Mouse (Mus musculus) right cerebral cortex, postnatal 36 days (tissue): ENCODE measurements at regions not wholly inside any gene's neighbourhood (a gene's known extent, or its start where the extent isn't known, plus 50 kb on each side); places are given as distances from the start of the nearest gene placed in this dataset.
"Not testable (repeated sequence)": the region's sequence is repeated elsewhere in the genome, so short reads cannot be mapped to it uniquely, and the experiment has no call there.

Experiments
- DNase-seq, 2 experiments: peaks; one replicate each; pipeline ENCODE4 v3.0.0; 2022; ENCODE audit warnings: low spot score in 2 of 2, mixed read lengths in 1 of 2

DNA sequence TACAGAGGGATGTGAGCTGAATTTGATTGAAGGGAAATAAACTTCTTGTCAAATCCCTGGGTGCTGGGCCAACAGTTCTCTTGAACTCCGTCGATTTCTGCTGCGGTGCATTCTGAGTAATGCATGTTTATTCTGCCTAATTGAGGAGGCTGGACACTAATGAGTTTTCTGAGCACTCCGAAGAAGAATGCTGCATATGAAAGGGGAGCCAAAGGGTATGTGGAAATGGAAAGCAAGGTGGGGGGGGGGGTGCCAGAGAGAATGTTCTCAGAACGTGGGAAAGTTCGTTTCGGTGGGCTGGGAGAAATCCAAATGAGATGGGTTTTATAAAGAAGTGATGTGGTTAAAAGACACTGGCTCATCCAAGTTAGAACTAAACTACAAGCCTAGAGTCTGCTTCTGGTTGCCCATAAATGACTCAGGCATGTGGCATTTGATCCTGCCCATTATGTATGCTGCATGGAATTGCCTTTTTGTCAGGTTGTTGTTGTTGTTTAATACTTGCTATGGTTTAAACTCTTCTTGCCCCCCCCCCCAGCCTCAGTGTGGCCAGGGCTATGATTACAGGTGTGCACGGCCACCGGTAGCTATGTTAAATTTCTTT lies 455.7 kb upstream of the Smim15 start:
- DNase-seq = no peak

DNA sequence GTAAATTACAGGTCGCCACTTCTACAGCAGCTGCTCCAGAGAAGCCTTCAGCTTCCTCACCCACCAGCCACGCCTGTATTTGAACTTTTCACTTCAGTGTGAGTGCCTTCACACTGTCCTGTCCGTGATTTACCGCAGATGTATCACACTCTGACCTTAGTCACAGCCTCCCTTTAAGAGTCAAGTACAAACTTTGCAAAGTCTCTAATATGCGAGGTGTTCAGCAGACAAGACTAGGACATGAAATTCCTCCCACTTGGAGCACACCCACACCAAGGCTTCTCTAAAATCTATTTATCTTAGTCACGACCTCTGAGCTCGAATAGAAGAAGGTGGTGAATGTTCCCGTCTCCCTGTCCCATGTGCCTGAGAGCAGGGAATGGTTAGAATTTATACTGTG lies 456.6 kb upstream of the Smim15 start:
- DNase-seq = no peak

- DNase-seq = no peak
Measured at GRCm38 (mm10) chr13:107585936-107586335, 458.3 kb upstream of the Smim15 start.

DNA sequence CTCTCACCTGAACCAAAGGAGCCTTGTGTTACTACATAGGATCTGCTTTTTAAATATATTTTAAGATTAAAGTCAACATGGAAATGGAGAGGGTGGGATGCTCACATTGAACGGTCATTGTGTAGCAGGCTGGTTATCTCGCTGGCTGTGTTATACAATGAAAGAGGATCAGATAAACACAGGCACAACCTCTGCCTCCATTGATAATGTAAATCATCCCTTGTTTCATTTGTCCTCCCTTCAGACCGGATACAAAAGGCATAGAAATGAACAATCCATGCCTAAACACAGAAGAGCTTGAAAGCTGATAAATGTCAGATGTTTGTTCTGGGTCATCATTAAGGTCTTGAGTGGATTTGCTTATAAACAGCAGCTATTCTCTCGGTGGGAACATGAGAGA lies 458.9 kb upstream of the Smim15 start:
- no peak for DNase-seq

- DNase-seq = no peak
Measured at GRCm38 (mm10) chr13:107578968-107579367, 465.3 kb upstream of the Smim15 start.

DNA sequence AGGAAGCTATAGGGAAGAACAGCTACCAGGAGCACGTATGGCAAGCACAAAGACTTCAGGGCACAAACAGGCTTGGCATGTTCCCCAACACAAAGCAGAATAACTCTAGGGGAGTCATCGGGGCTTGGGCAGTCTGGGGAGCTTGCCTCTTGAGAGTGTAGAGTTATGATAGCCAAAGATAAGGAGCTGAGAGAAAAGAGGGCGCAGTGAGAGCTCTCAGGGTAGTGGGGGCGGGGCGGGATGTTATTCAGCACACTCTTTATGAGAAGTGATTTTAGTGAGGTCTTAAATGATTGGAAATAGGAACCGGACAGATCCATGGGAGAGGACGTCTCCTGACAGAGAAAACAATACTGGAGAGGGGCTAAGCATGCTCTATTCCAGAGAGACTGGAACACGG lies 466.4 kb upstream of the Smim15 start:
- DNase-seq = no peak

GRCm38 (mm10) chr13:107577272-107577671 lies 467.0 kb upstream of the Smim15 start:
- no peak for DNase-seq

DNA sequence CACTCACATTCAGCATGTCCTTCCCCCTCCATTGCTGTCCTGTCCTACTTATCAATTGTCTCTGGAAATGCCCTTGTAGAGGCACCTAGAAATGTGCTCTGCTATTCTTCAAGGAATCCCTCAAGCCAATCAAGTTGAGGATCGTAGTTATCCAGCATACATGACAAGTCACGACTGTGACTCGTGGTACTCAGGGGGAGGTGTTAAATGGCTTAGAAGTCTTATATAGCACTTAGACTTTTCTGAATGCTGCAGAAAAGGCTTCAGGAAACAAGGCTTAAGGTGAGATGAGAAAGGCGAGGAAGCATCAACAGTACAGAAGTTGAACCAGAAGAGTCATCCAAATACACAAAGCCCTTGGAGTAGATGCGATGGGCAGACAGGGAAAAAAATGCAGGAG lies 467.5 kb upstream of the Smim15 start:
- DNase-seq = no peak

DNA sequence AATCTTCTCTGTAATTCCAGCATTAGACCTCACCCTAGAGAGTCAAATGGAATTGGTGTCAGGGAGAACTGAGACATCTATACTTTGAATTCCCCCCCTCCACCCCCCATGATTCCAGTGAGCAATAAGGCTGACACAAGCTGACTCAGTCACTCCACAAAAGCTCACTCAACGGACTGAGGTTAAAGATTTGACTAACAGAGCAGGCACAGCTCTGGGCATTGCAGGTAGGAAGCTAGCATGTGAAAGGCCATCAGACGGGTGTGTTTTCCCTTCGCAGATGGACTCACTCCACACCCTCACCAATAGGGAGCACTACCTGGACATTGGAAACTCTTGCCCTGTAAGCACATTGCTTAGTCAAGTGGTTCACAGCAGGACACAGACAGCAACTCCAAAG lies 469.2 kb upstream of the Smim15 start:
- no peak for DNase-seq

- DNase-seq = peak; percentile 5 to 36
Measured at GRCm38 (mm10) chr13:107573499-107574355, 470.5 kb upstream of the Smim15 start.

DNA sequence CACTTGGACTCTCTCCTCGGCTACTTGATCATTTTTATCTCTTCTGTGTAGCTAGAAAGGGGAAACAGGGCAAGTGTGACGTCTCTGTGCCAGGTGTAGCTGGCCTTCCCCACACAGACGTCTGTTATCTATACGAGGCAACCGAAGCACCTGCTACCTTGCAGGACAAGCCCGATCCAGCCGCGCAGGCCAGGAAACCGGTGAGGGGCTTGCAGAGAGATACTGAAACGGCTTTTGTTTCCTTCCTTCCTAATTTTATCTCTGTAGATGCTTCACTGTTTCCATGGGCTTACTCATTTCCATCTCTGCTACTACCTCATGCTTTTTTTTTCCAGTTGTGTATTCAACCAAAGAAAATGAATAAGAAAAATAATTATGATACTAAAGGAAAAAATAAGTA lies 472.7 kb upstream of the Smim15 start:
- no peak for DNase-seq

- DNase-seq = no peak
Measured at GRCm38 (mm10) chr13:107569477-107569876, 474.8 kb upstream of the Smim15 start.

DNA sequence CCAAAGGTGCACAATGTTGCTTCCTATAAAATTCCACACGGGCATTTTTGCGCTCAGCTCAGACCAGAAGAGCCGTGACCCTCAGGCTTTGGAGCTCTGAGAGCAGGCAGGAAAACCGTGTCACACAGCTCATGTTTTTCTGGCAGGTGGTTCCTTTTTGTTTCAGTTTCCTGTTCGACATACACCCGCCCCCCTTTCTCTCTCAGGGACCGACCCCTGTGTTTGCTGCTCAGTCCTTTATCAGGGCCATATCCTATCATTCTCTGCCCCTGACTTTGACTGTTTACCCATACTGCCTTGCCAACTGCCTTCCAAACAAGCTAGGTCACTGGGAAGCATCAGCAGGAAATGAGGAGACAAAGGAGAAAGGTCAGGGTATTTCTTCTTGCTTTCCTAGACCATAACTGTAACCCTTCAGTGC lies 475.5 kb upstream of the Smim15 start:
- no peak for DNase-seq

DNA sequence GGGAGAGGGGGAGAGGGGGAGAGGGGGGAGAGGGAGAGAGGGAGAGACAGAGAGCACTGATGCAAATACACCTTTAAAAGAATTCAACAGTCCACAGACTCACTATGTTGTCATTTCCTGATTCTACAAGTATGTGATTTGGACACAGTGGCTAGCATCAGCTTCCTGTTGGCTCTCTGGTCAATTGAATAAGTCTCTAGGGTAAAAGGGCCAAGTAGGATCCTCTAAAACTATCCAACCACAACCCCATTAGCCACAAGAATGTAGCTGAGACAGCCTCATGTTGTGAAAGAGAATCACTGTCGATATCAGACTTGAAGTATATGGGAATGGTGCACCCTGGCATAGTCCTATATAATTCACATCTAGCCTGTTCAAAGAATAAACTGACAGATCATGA lies 481.8 kb upstream of the Smim15 start:
- DNase-seq = no peak

GRCm38 (mm10) chr13:107561529-107561928 lies 482.7 kb upstream of the Smim15 start:
- DNase-seq = no peak

- DNase-seq = no peak
Measured at GRCm38 (mm10) chr13:107555958-107556357, 488.3 kb upstream of the Smim15 start.

- no peak for DNase-seq
Measured at GRCm38 (mm10) chr13:107554091-107554490, 490.2 kb upstream of the Smim15 start.

DNA sequence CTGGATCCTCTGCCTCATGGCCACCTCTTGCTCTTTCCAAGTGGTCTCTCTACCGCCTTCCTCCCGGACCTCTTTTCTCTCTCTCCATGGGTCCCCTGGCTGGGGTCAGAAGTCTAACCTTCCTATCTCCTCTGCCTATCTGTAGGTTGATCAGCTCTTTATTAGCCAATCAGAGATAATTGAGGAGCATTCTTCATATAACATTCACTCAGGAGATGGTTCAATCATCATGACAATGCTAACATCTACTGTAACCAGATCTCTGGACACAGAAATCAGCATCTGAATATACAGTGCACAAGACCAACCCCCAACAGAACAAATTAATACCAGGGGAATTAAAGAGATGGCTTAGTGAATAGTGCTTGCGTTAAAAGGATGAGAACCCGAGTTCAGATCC lies 492.1 kb upstream of the Smim15 start:
- DNase-seq = no peak

GRCm38 (mm10) chr13:107549995-107550394 lies 494.3 kb upstream of the Smim15 start:
- DNase-seq = not testable (repeated sequence)

DNA sequence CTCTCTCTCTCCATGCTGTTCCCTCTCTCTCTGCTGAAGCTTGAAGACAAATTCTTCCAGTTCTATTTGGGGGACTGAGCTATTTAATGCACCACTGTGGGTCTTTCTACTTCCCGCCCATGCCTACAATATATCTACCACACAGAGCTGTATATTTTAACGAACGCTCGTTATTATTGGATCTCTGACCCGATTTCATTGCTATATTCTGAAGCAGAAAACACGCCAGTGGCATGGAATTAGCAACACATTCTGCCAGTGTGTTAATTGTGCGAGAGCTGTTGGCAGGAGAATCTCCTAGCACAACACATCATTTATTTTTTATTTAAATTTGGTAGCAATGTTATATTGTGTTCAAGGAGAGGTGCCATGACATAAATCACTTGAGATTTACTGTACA lies 497.2 kb upstream of the Smim15 start:
- DNase-seq = peak; percentile 20 to 81

DNA sequence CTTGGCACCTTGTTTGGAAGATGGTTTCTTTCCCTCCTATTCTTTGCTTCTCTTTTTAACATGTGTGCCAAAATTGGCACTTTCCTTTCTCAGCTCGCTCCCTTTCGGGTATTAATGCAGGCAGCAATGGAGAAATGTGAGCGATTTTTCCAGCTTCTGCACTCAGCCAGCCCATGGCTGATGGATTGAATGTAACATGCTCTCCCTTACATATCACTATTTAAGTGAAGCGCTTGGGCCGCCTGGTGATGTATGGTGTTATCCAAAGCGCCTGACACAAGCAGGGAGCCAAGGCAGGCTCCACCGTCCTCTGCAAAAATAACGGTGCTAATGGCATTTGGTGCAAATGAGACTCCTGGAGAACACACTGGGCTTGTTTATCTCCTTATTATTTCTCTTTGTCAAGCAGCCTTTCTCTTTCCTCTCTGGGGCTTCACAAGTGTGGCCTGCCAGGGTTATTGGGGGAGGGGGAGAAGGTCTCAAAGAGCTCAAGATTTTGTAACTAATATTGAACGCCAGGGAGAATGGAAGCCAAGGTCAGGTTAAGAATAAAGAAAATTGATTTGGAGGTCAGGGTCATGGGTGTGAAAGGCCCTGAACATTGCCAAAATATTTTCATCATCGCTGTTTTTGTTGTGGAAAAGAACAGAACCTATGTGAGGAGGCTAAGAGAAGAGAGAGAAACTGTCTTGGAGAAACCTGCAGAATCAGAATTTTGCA lies 497.9 kb upstream of the Smim15 start:
- DNase-seq = no peak

- DNase-seq = no peak
Measured at GRCm38 (mm10) chr13:107541635-107541955, 502.7 kb upstream of the Smim15 start.
